Mouse (Mus musculus): ENCODE results near the gene Adrm1. TPM values are rescaled to one million over a fixed set of nuclear protein-coding genes. Genes with fewer than 3 reads are reported as not detected.

Adrm1 gene
- polyA plus RNA-seq, 1 experiment from 2014 or later: 170 TPM

DNA sequence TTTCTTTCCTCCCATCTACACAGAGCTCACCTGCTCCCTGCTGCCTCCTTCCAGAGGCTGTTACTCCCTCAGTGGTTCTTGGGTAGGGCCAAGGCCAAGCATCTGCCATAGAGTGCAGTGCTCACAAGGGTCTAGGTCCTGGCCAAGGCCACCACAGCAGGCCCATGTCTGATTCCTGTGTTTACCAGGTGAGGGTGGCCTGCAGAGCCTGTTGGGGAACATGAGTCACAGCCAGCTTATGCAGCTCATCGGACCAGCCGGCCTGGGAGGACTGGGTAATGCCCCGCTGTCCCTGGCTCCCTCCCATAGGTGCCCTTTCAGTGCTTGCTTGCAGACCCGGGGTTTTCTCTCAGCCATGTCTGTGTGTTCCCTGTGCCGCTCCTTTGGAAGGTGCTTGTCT is 2.8 kb downstream of the Adrm1 start:
- no peak for DNase-seq (ENCODE audit: low spot score)
- 90% methylated on average over 5 of the region's 5 CpGs for WGBS
- peaks cover 37% of the 10 kb centered on the region for H3K36me3 ChIP-seq (ENCODE audit: insufficient read depth, low read length)

DNA sequence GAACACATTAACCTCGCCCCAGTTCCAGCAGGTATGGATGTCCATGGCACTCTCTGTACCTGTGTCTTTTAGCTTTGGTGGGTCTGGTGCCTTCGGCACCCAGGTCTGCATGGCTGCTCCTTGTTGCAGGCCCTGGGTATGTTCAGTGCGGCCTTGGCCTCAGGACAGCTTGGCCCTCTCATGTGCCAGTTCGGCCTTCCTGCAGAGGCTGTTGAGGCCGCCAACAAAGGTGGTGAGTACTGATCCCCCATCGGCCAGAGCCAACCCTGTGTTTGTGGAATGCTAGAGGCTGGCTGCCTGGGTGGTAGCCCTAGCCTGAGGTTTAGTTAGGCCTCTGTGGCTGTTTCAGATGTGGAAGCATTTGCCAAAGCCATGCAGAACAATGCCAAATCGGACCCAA is 4.4 kb downstream of the Adrm1 start:
- Histone ChIP-seq H3K4me1 (replicated peaks; ENCODE audit: insufficient read depth, low read length) (0 out of 2 replicates have a peak, but pooled peaks cover 10% of the 10 kb centered on the region), H3K4me2 (ENCODE audit: low read length) (no peak overlapping the region), H3K27ac (no peak overlapping the region), H3K27me3 (ENCODE audit: insufficient read depth, low read length) (no peaks in the 10 kb centered on the region), H3K36me3 (ENCODE audit: insufficient read depth, low read length) (peaks cover 53% of the 10 kb centered on the region), H3K9me3 (replicated peaks; ENCODE audit: low read length) (no peaks in the 10 kb centered on the region), H3K4me3 (replicated peaks; ENCODE audit: low read depth, low read length) (no peak overlapping the region), H3K9ac (ENCODE audit: low read depth, low read length) (no peak overlapping the region)
- DNase-seq (ENCODE audit: low spot score) (no peak), ATAC-seq (replicated peaks; ENCODE audit: low FRiP score, low read depth) (no peak)
- no peak for TF ChIP-seq CTCF (IDR thresholded peaks at IDR 0.05; ENCODE audit: low read depth)
- WGBS: 94% methylated on average over 7 of the region's 7 CpGs

More for the DNA sequence above, 2.8 kb downstream of the Adrm1 start:
- Histone ChIP-seq H3K4me3 (replicated peaks; ENCODE audit: low read depth, low read length) (no peak overlapping the region), H3K4me1 (replicated peaks; ENCODE audit: insufficient read depth, low read length) (0 out of 2 replicates have a peak, but pooled peaks cover 10% of the 10 kb centered on the region), H3K9ac (ENCODE audit: low read depth, low read length) (no peak overlapping the region), H3K27me3 (ENCODE audit: insufficient read depth, low read length) (no peaks in the 10 kb centered on the region), H3K4me2 (ENCODE audit: low read length) (no peak overlapping the region), H3K9me3 (replicated peaks; ENCODE audit: low read length) (no peaks in the 10 kb centered on the region), H3K27ac (no peak overlapping the region)
- no peak for TF ChIP-seq CTCF (IDR thresholded peaks at IDR 0.05; ENCODE audit: low read depth)
- no peak for ATAC-seq (replicated peaks; ENCODE audit: low FRiP score, low read depth)

DNA sequence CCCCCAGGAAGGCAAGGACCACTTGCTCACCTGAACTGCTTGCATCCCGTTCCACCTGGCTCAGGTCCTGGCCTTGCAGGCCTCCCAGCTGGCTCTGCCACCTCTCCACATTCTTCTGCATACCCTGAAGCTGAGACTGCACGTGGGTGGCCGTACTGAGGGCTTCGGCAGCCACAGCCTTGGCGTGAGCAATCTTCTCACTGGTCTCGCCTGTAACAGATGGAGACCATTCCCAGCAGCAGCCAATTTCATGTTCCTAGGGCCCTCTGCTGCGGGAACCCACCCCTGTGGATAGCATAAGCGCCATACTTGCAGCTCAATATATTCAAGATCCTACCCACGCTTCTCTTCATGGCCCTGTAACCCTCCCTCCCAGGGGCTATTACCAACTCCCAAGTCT is 10.3 kb downstream of the Adrm1 start:
- H3K27me3 ChIP-seq (ENCODE audit: insufficient read depth, low read length): no peaks in the 10 kb centered on the region
- TF ChIP-seq CTCF (IDR thresholded peaks at IDR 0.05; ENCODE audit: low read depth): no peak
- H3K4me1 ChIP-seq (replicated peaks; ENCODE audit: insufficient read depth, low read length): no peaks in the 10 kb centered on the region
- H3K9me3 ChIP-seq (replicated peaks; ENCODE audit: low read length): no peaks in the 10 kb centered on the region
- WGBS: 87% methylated on average over 9 of the region's 9 CpGs
- no peak overlapping the region for H3K9ac ChIP-seq (ENCODE audit: low read depth, low read length)
- DNase-seq (ENCODE audit: low spot score) (no peak), ATAC-seq (replicated peaks; ENCODE audit: low FRiP score, low read depth) (no peak)
- peaks cover 51% of the 10 kb centered on the region for H3K36me3 ChIP-seq (ENCODE audit: insufficient read depth, low read length)
- H3K4me2 ChIP-seq (ENCODE audit: low read length): no peak overlapping the region
- H3K27ac ChIP-seq: no peak overlapping the region
- no peak overlapping the region for H3K4me3 ChIP-seq (replicated peaks; ENCODE audit: low read depth, low read length)

DNA sequence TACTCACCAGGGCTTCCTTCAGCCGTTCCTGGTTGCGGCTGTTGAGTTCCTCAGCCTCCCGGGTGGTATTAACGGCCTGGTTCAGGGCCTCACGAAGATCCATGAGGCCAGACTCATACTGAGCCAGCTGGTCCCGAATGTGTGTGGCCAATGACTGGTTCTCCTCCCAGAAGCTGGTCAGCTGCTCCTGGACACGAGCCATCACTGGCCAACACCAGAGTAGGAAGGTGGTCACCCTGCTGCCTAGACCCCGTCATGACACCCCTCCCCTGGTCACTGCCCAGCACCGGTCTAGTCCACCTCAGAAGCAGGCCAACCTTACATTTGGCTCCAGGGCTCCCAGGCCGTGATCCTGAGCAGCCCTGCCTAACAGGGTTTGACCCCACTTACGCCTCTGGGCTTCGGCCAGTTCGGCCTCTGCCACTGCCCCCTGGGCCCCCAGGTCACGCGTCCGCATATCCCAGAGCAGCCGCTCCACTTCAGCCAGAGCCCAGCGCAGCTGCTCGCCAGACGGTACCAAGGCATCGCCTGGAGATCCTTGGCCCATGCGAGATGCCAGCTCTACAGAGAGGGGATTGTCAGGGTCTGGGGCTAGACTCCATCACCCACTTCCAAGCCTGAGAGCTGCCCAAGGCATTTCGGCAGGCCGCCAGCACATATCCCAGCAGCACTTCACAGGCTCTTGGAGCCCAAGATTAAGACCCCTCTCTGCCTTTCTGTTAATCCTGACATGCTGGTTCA is 12.9 kb downstream of the Adrm1 start:
- TF ChIP-seq CTCF (IDR thresholded peaks at IDR 0.05; ENCODE audit: low read depth): no peak
- ATAC-seq (replicated peaks; ENCODE audit: low FRiP score, low read depth) (no peak), DNase-seq (ENCODE audit: low spot score) (no peak)
- no peak overlapping the region for H3K27ac ChIP-seq
- no peaks in the 10 kb centered on the region for H3K9me3 ChIP-seq (replicated peaks; ENCODE audit: low read length)
- H3K36me3 ChIP-seq (ENCODE audit: insufficient read depth, low read length): peaks cover 45% of the 10 kb centered on the region
- WGBS: 86% methylated on average over 24 of the region's 24 CpGs
- H3K9ac ChIP-seq (ENCODE audit: low read depth, low read length): no peak overlapping the region
- H3K4me2 ChIP-seq (ENCODE audit: low read length): no peak overlapping the region
- no peaks in the 10 kb centered on the region for H3K4me1 ChIP-seq (replicated peaks; ENCODE audit: insufficient read depth, low read length)
- H3K27me3 ChIP-seq (ENCODE audit: insufficient read depth, low read length): no peaks in the 10 kb centered on the region
- H3K4me3 ChIP-seq (replicated peaks; ENCODE audit: low read depth, low read length): no peak overlapping the region

DNA sequence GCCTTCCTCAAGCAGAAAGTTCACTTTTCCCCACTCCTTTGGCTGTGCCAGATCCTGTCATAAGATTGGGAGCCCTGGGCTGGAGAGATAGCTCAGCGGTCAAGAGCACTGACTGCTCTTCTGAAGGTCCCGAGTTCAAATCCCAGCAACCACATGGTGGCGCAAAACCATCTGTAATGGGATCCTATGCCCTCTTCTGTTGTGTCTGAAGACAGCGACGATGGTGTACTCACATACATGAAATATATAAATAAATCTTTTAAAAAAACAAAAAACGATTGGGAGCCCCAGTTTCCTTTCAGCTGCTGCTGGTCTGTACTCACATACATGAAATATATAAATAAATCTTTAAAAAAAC is 13.4 kb downstream of the Adrm1 start:
- DNase-seq (ENCODE audit: low spot score): no peak
- Histone ChIP-seq H3K9ac (ENCODE audit: low read depth, low read length) (no peak overlapping the region), H3K4me3 (replicated peaks; ENCODE audit: low read depth, low read length) (no peak overlapping the region), H3K27me3 (ENCODE audit: insufficient read depth, low read length) (no peaks in the 10 kb centered on the region), H3K9me3 (replicated peaks; ENCODE audit: low read length) (no peaks in the 10 kb centered on the region), H3K36me3 (ENCODE audit: insufficient read depth, low read length) (peaks cover 45% of the 10 kb centered on the region), H3K4me2 (ENCODE audit: low read length) (no peak overlapping the region), H3K4me1 (replicated peaks; ENCODE audit: insufficient read depth, low read length) (no peaks in the 10 kb centered on the region), H3K27ac (no peak overlapping the region)
- TF ChIP-seq CTCF (IDR thresholded peaks at IDR 0.05; ENCODE audit: low read depth): peak; percentile 31
- no peak for ATAC-seq (replicated peaks; ENCODE audit: low FRiP score, low read depth)
- 82% methylated on average over 6 of the region's 6 CpGs for WGBS

DNA sequence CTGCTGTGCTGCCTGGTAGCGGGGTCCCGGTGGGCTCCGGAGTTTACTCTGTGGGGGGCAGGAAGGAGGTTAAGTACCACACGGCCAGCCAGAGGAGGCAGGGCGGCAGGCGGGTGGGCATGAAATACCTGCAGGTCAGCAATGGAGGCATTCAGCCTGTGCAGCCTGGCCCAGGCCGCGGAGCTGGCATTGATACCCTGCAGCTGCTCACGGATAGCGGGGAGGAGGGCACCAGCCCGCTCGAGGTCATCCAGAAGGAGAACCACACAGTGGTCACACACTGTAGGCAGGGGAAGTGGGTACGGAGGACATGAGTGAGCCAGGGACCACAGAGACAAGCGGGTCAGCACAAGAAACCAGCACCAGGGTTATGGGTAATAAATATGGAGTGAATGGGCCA is 14.4 kb downstream of the Adrm1 start:
- H3K27ac ChIP-seq: no peak overlapping the region
- DNase-seq (ENCODE audit: low spot score): peak; percentile 16
- TF ChIP-seq CTCF (IDR thresholded peaks at IDR 0.05; ENCODE audit: low read depth): no peak
- no peak overlapping the region for H3K4me3 ChIP-seq (replicated peaks; ENCODE audit: low read depth, low read length)
- 67% methylated on average over 14 of the region's 14 CpGs for WGBS
- H3K27me3 ChIP-seq (ENCODE audit: insufficient read depth, low read length): no peaks in the 10 kb centered on the region
- no peak overlapping the region for H3K9ac ChIP-seq (ENCODE audit: low read depth, low read length)
- H3K36me3 ChIP-seq (ENCODE audit: insufficient read depth, low read length): peaks cover 36% of the 10 kb centered on the region
- no peak overlapping the region for H3K4me2 ChIP-seq (ENCODE audit: low read length)
- H3K4me1 ChIP-seq (replicated peaks; ENCODE audit: insufficient read depth, low read length): no peaks in the 10 kb centered on the region
- no peaks in the 10 kb centered on the region for H3K9me3 ChIP-seq (replicated peaks; ENCODE audit: low read length)
- ATAC-seq (replicated peaks; ENCODE audit: low FRiP score, low read depth): no peak

DNA sequence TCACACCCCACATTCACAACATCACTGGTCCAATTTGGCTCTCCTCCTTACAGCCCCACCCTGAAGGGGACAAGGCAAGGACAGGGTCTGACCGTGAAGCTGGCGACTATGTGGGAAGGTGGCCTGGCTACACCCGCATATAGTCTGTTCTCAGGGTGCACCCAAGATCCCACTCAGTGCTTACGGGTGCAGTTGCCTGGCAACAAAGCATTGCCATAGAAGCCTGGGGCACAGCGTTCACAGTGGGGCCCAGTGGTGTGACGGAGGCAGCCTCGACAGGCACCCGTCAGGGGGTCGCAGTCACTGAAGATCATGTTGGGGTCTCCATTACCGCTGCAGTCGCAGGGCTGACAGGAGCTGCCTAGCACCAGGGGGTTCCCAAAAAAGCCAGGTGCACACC is 16.1 kb downstream of the Adrm1 start:
- TF ChIP-seq CTCF (IDR thresholded peaks at IDR 0.05; ENCODE audit: low read depth): no peak
- no peak overlapping the region for H3K27ac ChIP-seq
- no peaks in the 10 kb centered on the region for H3K9me3 ChIP-seq (replicated peaks; ENCODE audit: low read length)
- no peak for ATAC-seq (replicated peaks; ENCODE audit: low FRiP score, low read depth)
- no peak overlapping the region for H3K9ac ChIP-seq (ENCODE audit: low read depth, low read length)
- WGBS: 87% methylated on average over 11 of the region's 11 CpGs
- no peaks in the 10 kb centered on the region for H3K27me3 ChIP-seq (ENCODE audit: insufficient read depth, low read length)
- H3K36me3 ChIP-seq (ENCODE audit: insufficient read depth, low read length): peaks cover 43% of the 10 kb centered on the region; the same call in 1 of the 2 replicates
- no peak for DNase-seq (ENCODE audit: low spot score)
- no peak overlapping the region for H3K4me3 ChIP-seq (replicated peaks; ENCODE audit: low read depth, low read length)
- H3K4me2 ChIP-seq (ENCODE audit: low read length): no peak overlapping the region
- no peaks in the 10 kb centered on the region for H3K4me1 ChIP-seq (replicated peaks; ENCODE audit: insufficient read depth, low read length)
